Mouse (Mus musculus) testis, adult 2 months (tissue): ENCODE results near the gene Ralgps1.

Source experiments
- CTCF ChIP-seq: fragments of 200-500 bp; IDR thresholded peaks from 2 replicates; pipeline ENCODE4 v1.5.1; 2012; ENCODE audit warnings: low read depth, mild to moderate bottlenecking, inconsistent platforms, low read length, moderate library complexity; ENCODE audit not compliant: control insufficient read depth, insufficient read depth, insufficient replicate concordance
- POLR2A ChIP-seq: fragments of 200-500 bp; IDR thresholded peaks from 2 replicates; pipeline ENCODE4 v1.6.1; 2012; ENCODE audit warnings: low read depth, mild to moderate bottlenecking, inconsistent platforms, low read length, moderate library complexity; ENCODE audit not compliant: control insufficient read depth

DNA sequence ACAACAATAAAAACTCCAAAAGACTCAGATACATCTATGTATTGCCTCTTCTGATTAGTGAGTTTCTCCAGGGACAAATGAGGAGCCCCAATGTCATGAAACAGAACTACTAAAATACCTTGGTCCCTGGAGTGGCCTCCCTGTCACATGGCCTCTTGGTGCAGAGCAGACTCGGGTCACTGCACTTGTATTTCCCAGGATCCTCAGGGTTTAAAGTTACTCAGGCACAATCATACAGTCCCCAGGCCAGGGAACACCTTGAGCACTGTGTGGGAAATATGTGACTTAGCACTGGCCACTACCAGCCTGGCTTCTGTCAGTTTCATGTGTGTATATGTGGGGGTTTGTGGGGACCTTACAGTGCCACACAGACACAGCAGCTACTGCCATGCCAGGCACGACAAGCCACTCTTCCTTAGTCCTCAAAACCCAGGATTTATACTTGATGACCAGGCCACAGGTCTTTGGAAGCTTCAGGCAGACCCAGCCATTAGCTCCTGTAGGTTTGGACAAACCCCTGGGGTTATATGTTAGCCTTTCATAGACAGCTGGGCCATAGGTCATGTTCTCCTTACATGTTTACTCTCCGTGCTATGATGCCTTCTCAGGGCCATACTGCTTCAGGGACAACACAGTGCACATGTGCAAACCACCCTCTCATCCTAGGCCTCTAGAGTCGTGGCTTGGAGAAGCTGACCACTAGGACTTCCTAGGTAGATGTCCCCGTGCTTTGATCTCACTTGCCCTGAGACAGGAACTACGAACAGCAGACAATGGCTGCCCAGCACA lies 138.3 kb downstream of the Ralgps1 start:
- TF ChIP-seq CTCF: no peak
- no peak for TF ChIP-seq POLR2A
